Mouse (Mus musculus) neural tube, embryonic 13.5 days (tissue): ENCODE results near the gene Zfp266. TPM values are rescaled to one million over a fixed set of nuclear protein-coding genes. Genes with fewer than 3 reads are reported as not detected.
"Not testable (repeated sequence)": the region's sequence is repeated elsewhere in the genome, so short reads cannot be mapped to it uniquely, and the experiment has no call there.

ENCODE experiments used
- ATAC-seq: fragments of 200-750 bp; cut with Nextera tagmentation; 2 replicates; pipeline ENCODE4 v1.8.0; 2017; ENCODE audit warnings: low read depth, mild to moderate bottlenecking, moderate TSS enrichment, moderate library complexity
- H3K27ac ChIP-seq: fragments of 300-500 bp; sonication (generic); replicated peaks from 2 replicates; pipeline ENCODE4 v1.5.1; 2015; ENCODE audit warnings: moderate library complexity, mild to moderate bottlenecking, inconsistent platforms
- H3K27me3 ChIP-seq: fragments of 300-500 bp; sonication (generic); 2 replicates; pipeline ENCODE4 v1.6.1; 2015; ENCODE audit warnings: mild to moderate bottlenecking, inconsistent platforms
- H3K36me3 ChIP-seq: fragments of 300-500 bp; sonication (generic); 2 replicates; pipeline ENCODE4 v1.6.1; 2015; ENCODE audit warnings: mild to moderate bottlenecking, inconsistent platforms
- H3K4me1 ChIP-seq: fragments of 300-500 bp; sonication (generic); replicated peaks from 2 replicates; pipeline ENCODE4 v1.6.1; 2015; ENCODE audit warnings: inconsistent platforms
- H3K4me2 ChIP-seq: fragments of 300-500 bp; sonication (generic); 2 replicates; pipeline ENCODE4 v1.6.1; 2015; ENCODE audit warnings: inconsistent platforms, mild to moderate bottlenecking, moderate library complexity
- H3K4me3 ChIP-seq: fragments of 300-500 bp; sonication (generic); 2 replicates; pipeline ENCODE4 v1.5.1; 2015; ENCODE audit warnings: mild to moderate bottlenecking, inconsistent platforms
- H3K9ac ChIP-seq: fragments of 300-500 bp; sonication (generic); 2 replicates; pipeline ENCODE4 v1.6.1; 2015; ENCODE audit warnings: moderate library complexity, mild to moderate bottlenecking, inconsistent platforms
- H3K9me3 ChIP-seq: fragments of 300-500 bp; sonication (generic); 2 replicates; pipeline ENCODE4 v1.6.1; 2016; ENCODE audit warnings: inconsistent platforms
- WGBS: fragments of 180-500 bp; shearing (Covaris S2); methylation state at CpG from one replicate; pipeline ENCODE4 v1.1.7; 2015; 5-methylcytosine and 5-hydroxymethylcytosine counted together
- polyA plus RNA-seq: library from polyadenylated mRNA; unstranded; fragments of >200 nt; fragmentation: Nextera tagmentation; extraction: Ambion mirVana; gene quantifications from 2 replicates; pipeline ENCODE4 v1.2.1, GENCODE M21; 2015

The Zfp266 gene
- polyA plus RNA-seq = 107 and 129 TPM in 2 replicates

GRCm38 (mm10) chr9:20521306-20521957 is at the start of gene Zfp266:
Gene Zfp266 (minus strand): TSS chr9:20521417.
- under 1% methylated on average over 43 of the region's 46 CpGs for WGBS
- peak within 1 kb of the TSS; percentile 95 for H3K9ac ChIP-seq
- H3K4me3 ChIP-seq = peak within 1 kb of the TSS; percentile 93
- no peaks in the 10 kb centered on the region for H3K9me3 ChIP-seq
- peaks cover 5% of the 10 kb centered on the region for H3K27me3 ChIP-seq
- peak within 1 kb of the TSS; percentile 89 for H3K4me2 ChIP-seq
- H3K36me3 ChIP-seq = peaks cover 5% of the 10 kb centered on the region; the same call in 1 of the 2 replicates
- H3K4me1 ChIP-seq = peaks cover 40% of the 10 kb centered on the region
- H3K27ac ChIP-seq = peak within 1 kb of the TSS; percentile 98
- ATAC-seq = peak; percentile 92

GRCm38 (mm10) chr9:20565326-20566030 is 44.3 kb upstream of the Zfp266 start:
- H3K9ac ChIP-seq, H3K4me1 ChIP-seq, H3K9me3 ChIP-seq, H3K4me2 ChIP-seq, H3K27me3 ChIP-seq, H3K4me3 ChIP-seq, ATAC-seq, H3K36me3 ChIP-seq, H3K27ac ChIP-seq: not testable (repeated sequence)
- WGBS = 72% methylated on average over 3 of the region's 3 CpGs

GRCm38 (mm10) chr9:20562177-20562576 is 41.0 kb upstream of the Zfp266 start:
- Histone ChIP-seq H3K27ac (no peak overlapping the region), H3K4me2 (no peak overlapping the region), H3K9me3 (no peaks in the 10 kb centered on the region), H3K9ac (no peak overlapping the region), H3K4me3 (no peak overlapping the region), H3K27me3 (peaks cover 5% of the 10 kb centered on the region; the same call in 1 of the 2 replicates), H3K36me3 (no peaks in the 10 kb centered on the region), H3K4me1 (no peaks in the 10 kb centered on the region)
- no peak for ATAC-seq
- 81% methylated on average over 5 of the region's 5 CpGs for WGBS

- H3K9me3 ChIP-seq = no peaks in the 10 kb centered on the region
Observed at GRCm38 (mm10) chr9:20552698-20553097, 31.5 kb upstream of the Zfp266 start.

GRCm38 (mm10) chr9:20551781-20552275 is 30.6 kb upstream of the Zfp266 start:
- no peak overlapping the region for H3K4me3 ChIP-seq
- H3K36me3 ChIP-seq = no peaks in the 10 kb centered on the region
- WGBS = 61% methylated on average over 5 of the region's 5 CpGs
- H3K4me1 ChIP-seq = no peaks in the 10 kb centered on the region
- H3K9me3 ChIP-seq = no peaks in the 10 kb centered on the region
- peaks cover 19% of the 10 kb centered on the region; the same call in 1 of the 2 replicates for H3K27me3 ChIP-seq
- H3K4me2 ChIP-seq = no peak overlapping the region
- H3K9ac ChIP-seq = no peak overlapping the region
- ATAC-seq = no peak
- no peak overlapping the region for H3K27ac ChIP-seq

More at GRCm38 (mm10) chr9:20552698-20553097, 31.5 kb upstream of the Zfp266 start:
- Histone ChIP-seq H3K4me3 (no peak overlapping the region), H3K4me2 (no peak overlapping the region), H3K9ac (no peak overlapping the region), H3K27me3 (peaks cover 12% of the 10 kb centered on the region; the same call in 1 of the 2 replicates), H3K36me3 (no peaks in the 10 kb centered on the region), H3K4me1 (no peaks in the 10 kb centered on the region), H3K27ac (no peak overlapping the region)
- ATAC-seq = no peak
- 71% methylated on average over 1 of the region's 1 CpGs for WGBS

GRCm38 (mm10) chr9:20545151-20545550 is 23.9 kb upstream of the Zfp266 start:
- H3K9ac ChIP-seq = peak overlapping the region; percentile 71
- H3K4me2 ChIP-seq = peak overlapping the region; percentile 73
- H3K27ac ChIP-seq = peak overlapping the region; percentile 90
- ATAC-seq = no peak
- peak overlapping the region; percentile 43 for H3K4me3 ChIP-seq
- H3K36me3 ChIP-seq = no peaks in the 10 kb centered on the region
- peaks cover 17% of the 10 kb centered on the region for H3K27me3 ChIP-seq
- WGBS = 36% methylated on average over 8 of the region's 8 CpGs
- no peaks in the 10 kb centered on the region for H3K9me3 ChIP-seq
- peaks cover 9% of the 10 kb centered on the region for H3K4me1 ChIP-seq

GRCm38 (mm10) chr9:20544070-20544821 is 23.0 kb upstream of the Zfp266 start:
- peak; percentile 96 for ATAC-seq
- 1% methylated on average over 43 of the region's 43 CpGs for WGBS
- Histone ChIP-seq H3K4me2 (peak overlapping the region; percentile 73), H3K9me3 (no peaks in the 10 kb centered on the region), H3K9ac (peak overlapping the region; percentile 71), H3K36me3 (no peaks in the 10 kb centered on the region), H3K27me3 (peaks cover 21% of the 10 kb centered on the region), H3K4me3 (peak overlapping the region; percentile 43), H3K4me1 (peaks cover 9% of the 10 kb centered on the region), H3K27ac (peak overlapping the region; percentile 90)

GRCm38 (mm10) chr9:20543496-20543895 is 22.3 kb upstream of the Zfp266 start:
- Histone ChIP-seq H3K4me3 (no peak overlapping the region), H3K4me1 (peaks cover 9% of the 10 kb centered on the region), H3K9ac (no peak overlapping the region), H3K36me3 (no peaks in the 10 kb centered on the region), H3K27ac (no peak overlapping the region), H3K9me3 (no peaks in the 10 kb centered on the region), H3K4me2 (no peak overlapping the region), H3K27me3 (peaks cover 26% of the 10 kb centered on the region)
- no peak for ATAC-seq
- WGBS = 28% methylated on average over 6 of the region's 6 CpGs

GRCm38 (mm10) chr9:20536598-20536997 is 15.4 kb upstream of the Zfp266 start:
- no peak for ATAC-seq
- WGBS = 76% methylated on average over 2 of the region's 2 CpGs
- no peak overlapping the region for H3K9ac ChIP-seq

GRCm38 (mm10) chr9:20534326-20534926 is 13.2 kb upstream of the Zfp266 start:
- no peak for ATAC-seq
- H3K27me3 ChIP-seq = peaks cover 23% of the 10 kb centered on the region
- no peaks in the 10 kb centered on the region for H3K36me3 ChIP-seq
- no peak overlapping the region for H3K9ac ChIP-seq
- H3K4me3 ChIP-seq = no peak overlapping the region
- H3K4me2 ChIP-seq = no peak overlapping the region
- no peaks in the 10 kb centered on the region for H3K4me1 ChIP-seq
- H3K27ac ChIP-seq = no peak overlapping the region
- 87% methylated on average over 8 of the region's 8 CpGs for WGBS
- no peaks in the 10 kb centered on the region for H3K9me3 ChIP-seq

More at GRCm38 (mm10) chr9:20536598-20536997, 15.4 kb upstream of the Zfp266 start:
- no peak overlapping the region for H3K27ac ChIP-seq
- no peaks in the 10 kb centered on the region for H3K36me3 ChIP-seq
- no peaks in the 10 kb centered on the region for H3K9me3 ChIP-seq
- no peaks in the 10 kb centered on the region for H3K4me1 ChIP-seq
- H3K4me2 ChIP-seq = no peak overlapping the region
- H3K4me3 ChIP-seq = no peak overlapping the region
- peaks cover 24% of the 10 kb centered on the region for H3K27me3 ChIP-seq

GRCm38 (mm10) chr9:20520531-20521210 is 546 bp downstream of the Zfp266 start:
- H3K27me3 ChIP-seq = peaks cover 4% of the 10 kb centered on the region
- 0% methylated on average over 17 of the region's 17 CpGs for WGBS
- ATAC-seq = peak; percentile 29; the same call in 1 of the 2 replicates

More at GRCm38 (mm10) chr9:20520531-20521210, 546 bp downstream of the Zfp266 start:
- peak overlapping the region; percentile 95 for H3K9ac ChIP-seq
- peak overlapping the region; percentile 98 for H3K27ac ChIP-seq
- H3K9me3 ChIP-seq = no peaks in the 10 kb centered on the region
- peak overlapping the region; percentile 89 for H3K4me2 ChIP-seq
- peak overlapping the region; percentile 93 for H3K4me3 ChIP-seq
- H3K36me3 ChIP-seq = peaks cover 13% of the 10 kb centered on the region
- peaks cover 47% of the 10 kb centered on the region for H3K4me1 ChIP-seq
